Mouse (Mus musculus) CH12.LX (cell line): ENCODE measurements around the gene Helb. TPM values are rescaled to one million over a fixed set of nuclear protein-coding genes. Genes with fewer than 3 reads are reported as not detected.
"Not testable (repeated sequence)": the region's sequence is repeated elsewhere in the genome, so short reads cannot be mapped to it uniquely, and the experiment has no call there.

Source experiments
- DNase-seq: peaks from one replicate; pipeline ENCODE4 v3.0.0-alpha.2; 2013; ENCODE audit errors: extremely low read depth
- H3K27ac ChIP-seq: 2 replicates; pipeline ENCODE4 v1.5.1; 2012; ENCODE audit warnings: low read depth, mild to moderate bottlenecking, control low read depth, moderate library complexity; ENCODE audit not compliant: insufficient read depth
- H3K27me3 ChIP-seq: replicated peaks from 2 replicates; pipeline ENCODE3; 2012; ENCODE audit warnings: inconsistent platforms
- H3K36me3 ChIP-seq, 2 experiments: replicated peaks in 1 of 2; 2 replicates each; pipeline versions ENCODE3 to v1.6.1; 2012; ENCODE audit warnings: inconsistent platforms in 1 of 2, low read length in 1 of 2, mild to moderate bottlenecking in 1 of 2, mixed read lengths in 1 of 2, moderate library complexity in 1 of 2; ENCODE audit not compliant: control insufficient read depth in 1 of 2, insufficient read depth in 1 of 2
- H3K4me1 ChIP-seq, 2 experiments: 2 replicates each; pipeline ENCODE4 v1.6.1; 2012; ENCODE audit warnings: inconsistent platforms in 1 of 2, moderate library complexity in 1 of 2; ENCODE audit not compliant: insufficient read depth in 2 of 2, control insufficient read depth in 1 of 2
- H3K4me2 ChIP-seq: 2 replicates; pipeline ENCODE4 v1.6.1; 2012; ENCODE audit warnings: low read depth, mild to moderate bottlenecking, control low read depth; ENCODE audit not compliant: poor library complexity, insufficient read depth, severe bottlenecking
- H3K4me3 ChIP-seq, 3 experiments: fragments of 150-350 bp in 1 of 3; sonication (generic) in 1 of 3; replicated peaks in 1 of 3; 2 replicates each; pipeline versions ENCODE3 to v1.5.1; 2011 to 2012; ENCODE audit warnings: low read depth in 2 of 3, low read length in 2 of 3, mild to moderate bottlenecking in 2 of 3, moderate library complexity in 2 of 3, control low read depth in 1 of 3, improper control_type of control experiment in 1 of 3, inconsistent platforms in 1 of 3, mixed read lengths in 1 of 3; ENCODE audit not compliant: poor library complexity in 1 of 3
- H3K79me2 ChIP-seq: replicated peaks from 2 replicates; pipeline ENCODE4 v1.6.1; 2012; ENCODE audit warnings: mild to moderate bottlenecking, moderate library complexity; ENCODE audit not compliant: control insufficient read depth, poor library complexity, insufficient read depth, severe bottlenecking; ENCODE audit errors: extremely low read depth
- H3K9ac ChIP-seq: 2 replicates; pipeline ENCODE4 v1.6.1; 2012; ENCODE audit warnings: low read depth, mild to moderate bottlenecking, control low read depth, moderate library complexity; ENCODE audit not compliant: insufficient read depth
- H3K9me3 ChIP-seq: replicated peaks from 2 replicates; pipeline ENCODE3; 2012; ENCODE audit warnings: low read length, inconsistent platforms, mixed read lengths
- CTCF ChIP-seq, 2 experiments: IDR thresholded peaks in 1 of 2; conservative IDR thresholded peaks in 1 of 2; 2 replicates each; pipeline ENCODE4 v1.5.1; 2011 to 2012; ENCODE audit warnings: low read depth in 2 of 2, low read length in 2 of 2, improper control_type of control experiment in 1 of 2, inconsistent platforms in 1 of 2, mild to moderate bottlenecking in 1 of 2, moderate library complexity in 1 of 2
- JUND ChIP-seq: conservative IDR thresholded peaks from 2 replicates; pipeline ENCODE4 v1.6.1; 2011; ENCODE audit warnings: low read depth, low read length, improper control_type of control experiment
- MAX ChIP-seq: IDR thresholded peaks from 2 replicates; pipeline ENCODE4 v1.6.1; 2011; ENCODE audit warnings: low read length, improper control_type of control experiment
- MAZ ChIP-seq: IDR thresholded peaks from 2 replicates; pipeline ENCODE4 v1.6.1; 2012; ENCODE audit warnings: low read depth, mild to moderate bottlenecking, inconsistent platforms, low read length, improper control_type of control experiment, moderate library complexity
- MXI1 ChIP-seq: IDR thresholded peaks from 2 replicates; pipeline ENCODE4 v1.6.1; 2011; ENCODE audit warnings: mild to moderate bottlenecking, low read depth, low read length, improper control_type of control experiment
- NELFE ChIP-seq: IDR thresholded peaks from 2 replicates; pipeline ENCODE4 v1.6.1; 2011; ENCODE audit warnings: low read depth, low read length, improper control_type of control experiment
- SIN3A ChIP-seq: IDR thresholded peaks from 2 replicates; pipeline ENCODE4 v1.6.1; 2012; ENCODE audit warnings: low read length, improper control_type of control experiment, inconsistent platforms
- SMC3 ChIP-seq: IDR thresholded peaks from 2 replicates; pipeline ENCODE4 v1.6.1; 2011; ENCODE audit warnings: low read depth, low read length, improper control_type of control experiment
- TBP ChIP-seq: conservative IDR thresholded peaks from 2 replicates; pipeline ENCODE4 v1.6.1; 2011; ENCODE audit warnings: low read depth, low read length, improper control_type of control experiment
- UBTF ChIP-seq: IDR thresholded peaks from 2 replicates; pipeline ENCODE4 v1.6.1; 2012; ENCODE audit warnings: low read depth, mild to moderate bottlenecking, inconsistent platforms, low read length, improper control_type of control experiment, moderate library complexity
- ZC3H11A ChIP-seq: IDR thresholded peaks from 2 replicates; pipeline ENCODE4 v1.6.1; 2012; ENCODE audit warnings: low read depth, mild to moderate bottlenecking, inconsistent platforms, low read length, improper control_type of control experiment
- ZKSCAN1 ChIP-seq: IDR thresholded peaks from 2 replicates; pipeline ENCODE4 v1.6.1; 2012; ENCODE audit warnings: low read depth, inconsistent platforms, low read length, improper control_type of control experiment, borderline replicate concordance
- ZMIZ1 ChIP-seq: IDR thresholded peaks from 2 replicates; pipeline ENCODE4 v1.6.1; 2012; ENCODE audit warnings: low read depth, mild to moderate bottlenecking, inconsistent platforms, low read length, improper control_type of control experiment
- ZNF384 ChIP-seq: IDR thresholded peaks from 2 replicates; pipeline ENCODE4 v1.6.1; 2012; ENCODE audit warnings: low read depth, low read length, improper control_type of control experiment, inconsistent platforms
- dilution Hi-C: fragments of 300-500 bp; cut with MboI; formaldehyde crosslinking; loops from 2 replicates; pipeline ENCODE4 v1.14.3; 2020; ENCODE audit warnings: low sequenced_read_pairs; ENCODE audit not compliant: extremely low pct_unique_long_range_greater_than_20kb, extremely low pct_ligation_motif_present
- in situ Hi-C: fragments of 300-500 bp; cut with MboI; formaldehyde crosslinking; loops from 3 replicates; pipeline ENCODE4 v1.14.3; 2019; ENCODE audit warnings: low sequenced_read_pairs, low pct_ligation_motif_present, low pct_unique_long_range_greater_than_20kb, mixed read lengths
- polyA plus RNA-seq: library from polyadenylated mRNA; unstranded; fragments of >175 nt; gene quantifications from 2 replicates; pipeline ENCODE4 v1.2.1, GENCODE M21; 2012; ENCODE audit warnings: low read depth; ENCODE audit not compliant: insufficient read length
- total RNA-seq, 2 experiments: library from RNA; depleted of rRNA; stranded (reverse); fragments of 300-350 nt in 1 of 2; fragments of >200 nt in 1 of 2; gene quantifications; 2 replicates each; pipeline ENCODE4 v1.2.3; 2012 to 2014

Helb gene
- total and polyA plus RNA-seq, 3 experiments: 15.6 to 22.0 (median 16.4) TPM

GRCm38 (mm10) chr10:120113980-120114379 lies 1.2 kb upstream of the Helb start:
- H3K9me3 ChIP-seq: no peaks in the 10 kb centered on the region
- in situ Hi-C loops: loop anchor here (25.0 kb wide), 1 partner anchor 477 kb away; no protein-coding TSS in a partner anchor

GRCm38 (mm10) chr10:120113482-120113881 lies 695 bp upstream of the Helb start:
- Histone ChIP-seq H3K4me2 (peak overlapping the region; percentile 41), H3K36me3 (peaks cover 2 to 24% of the 10 kb centered on the region in 2 experiments), H3K9ac (peak overlapping the region; percentile 54; the same call in 1 of the 2 replicates), H3K4me3 (peak overlapping the region; percentile 56 to 77 (median 58))
- H3K9me3 ChIP-seq, dilution Hi-C loops, H3K79me2 ChIP-seq, H3K4me1 ChIP-seq, H3K27me3 ChIP-seq, H3K27ac ChIP-seq: not testable (repeated sequence)
- peak; percentile 48 for DNase-seq
- TF ChIP-seq TBP (0 out of 2 replicates have a peak, but pooled peaks have one; percentile 39), ZNF384 (peak; percentile 73)
- in situ Hi-C loops: loop anchor here (25.0 kb wide), 1 partner anchor 476 kb away; no protein-coding TSS in a partner anchor

More at GRCm38 (mm10) chr10:120113980-120114379, 1.2 kb upstream of the Helb start:
- Histone ChIP-seq H3K9ac (no peak overlapping the region), H3K27me3 (no peaks in the 10 kb centered on the region), H3K4me2 (no peak overlapping the region), H3K4me3 (no peak overlapping the region)
- TF ChIP-seq ZKSCAN1 (no peak), JUND (no peak), NELFE (no peak), ZC3H11A (no peak), TBP (no peak)
- TF ChIP-seq, all 38 proteins: peak for 0
- no peak overlapping the region for H3K27ac ChIP-seq
- DNase-seq: no peak
- dilution Hi-C loops: no loop called here
- H3K36me3 ChIP-seq: peaks cover 0 to 19% of the 10 kb centered on the region in 2 experiments
- peaks cover 0 to 7% of the 10 kb centered on the region in 2 experiments; a peak in 1 of 4 replicates for H3K4me1 ChIP-seq
- no peaks in the 10 kb centered on the region for H3K79me2 ChIP-seq

DNA sequence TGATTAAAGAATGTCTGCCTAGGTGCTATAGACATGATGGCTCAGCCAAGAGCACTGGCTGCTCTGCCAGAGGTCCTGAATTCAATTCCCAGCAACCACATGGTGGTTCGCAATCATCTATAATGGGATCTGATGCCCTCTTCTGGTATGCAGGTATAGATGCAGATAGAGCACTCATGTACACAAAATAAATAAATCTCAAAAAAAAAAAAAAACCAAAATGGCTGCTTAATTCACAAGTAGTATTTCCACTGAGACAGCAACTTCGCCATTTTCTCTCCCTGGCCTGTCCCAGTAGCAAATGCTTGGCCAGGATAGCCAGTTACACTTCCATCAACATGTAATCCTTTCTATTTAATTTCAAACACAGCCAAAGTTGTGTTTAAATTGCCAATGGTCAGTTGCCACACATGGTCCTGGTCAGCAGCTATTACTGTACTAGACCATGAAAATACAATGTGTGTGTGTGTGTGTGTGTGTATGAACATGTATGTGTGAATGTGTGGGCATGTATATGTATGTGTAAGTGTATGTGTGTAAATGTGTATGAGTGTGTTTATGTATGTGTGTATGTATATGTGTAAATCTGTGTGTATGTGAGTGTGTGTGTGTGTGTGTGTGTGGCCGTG lies 982 bp downstream of the Helb start:
- TF ChIP-seq UBTF: no peak
- TF ChIP-seq CTCF (conservative IDR thresholded peaks at IDR 0.05 in 1 of 2, IDR thresholded peaks at IDR 0.05 in 1 of 2; ENCODE audit: low read depth in 2 of 2, low read length in 2 of 2): peak in 1 of 2 experiments; percentile 25; a peak in 2 of 4 replicates
- peak; percentile 12; the same call in 1 of the 2 replicates for TF ChIP-seq SIN3A
- TF ChIP-seq NELFE: no peak
- 0 out of 2 replicates have a peak, but pooled peaks have one; percentile 40 for TF ChIP-seq MXI1
- no peak for TF ChIP-seq ZMIZ1
- TF ChIP-seq MAX: no peak
- TF ChIP-seq SMC3: 0 out of 2 replicates have a peak, but pooled peaks have one; percentile 4
- peak; percentile 68 for TF ChIP-seq ZNF384
- TF ChIP-seq MAZ: no peak
- peaks cover 12 to 37% of the 10 kb centered on the region in 2 experiments for H3K36me3 ChIP-seq
- in situ Hi-C loops (loop anchor here (25.0 kb wide), 1 partner anchor 475 kb away; no protein-coding TSS in a partner anchor), dilution Hi-C loops (no loop called here)
- no peak overlapping the region for H3K27ac ChIP-seq
- no peaks in the 10 kb centered on the region for H3K27me3 ChIP-seq
- peaks cover 0 to 7% of the 10 kb centered on the region in 2 experiments; a peak in 1 of 4 replicates for H3K4me1 ChIP-seq
- DNase-seq: peak; percentile 14
- no peaks in the 10 kb centered on the region for H3K9me3 ChIP-seq
- peak overlapping the region; percentile 60 for H3K4me2 ChIP-seq
- H3K79me2 ChIP-seq: no peaks in the 10 kb centered on the region
- H3K4me3 ChIP-seq: peak overlapping the region; percentile 71 to 83 (median 77)
- H3K9ac ChIP-seq: peak overlapping the region; percentile 22
